Mouse (Mus musculus) heart, embryonic 15.5 days (tissue): ENCODE measurements around the gene Tmem178. TPM values are rescaled to one million over a fixed set of nuclear protein-coding genes. Genes with fewer than 3 reads are reported as not detected.
A peak's percentile ranks its signal among the peaks of the same experiment; 100 is the strongest.

Experiments
- ATAC-seq: fragments of 200-750 bp; cut with Nextera tagmentation; replicated peaks from 2 replicates; pipeline ENCODE4 v1.8.0; 2017; ENCODE audit warnings: low read depth, moderate TSS enrichment; ENCODE audit not compliant: insufficient number of reproducible peaks, insufficient read depth, low FRiP score
- H3K27ac ChIP-seq: fragments of 300-500 bp; sonication (generic); 2 replicates; pipeline ENCODE4 v1.5.1; 2015; ENCODE audit warnings: mild to moderate bottlenecking, inconsistent platforms
- H3K27me3 ChIP-seq: fragments of 300-500 bp; sonication (generic); 2 replicates; pipeline ENCODE4 v1.6.1; 2015; ENCODE audit warnings: inconsistent platforms
- H3K36me3 ChIP-seq: fragments of 300-500 bp; sonication (generic); 2 replicates; pipeline ENCODE4 v1.6.1; 2015; ENCODE audit warnings: mild to moderate bottlenecking, inconsistent platforms
- H3K4me1 ChIP-seq: fragments of 300-500 bp; sonication (generic); replicated peaks from 2 replicates; pipeline ENCODE4 v1.6.1; 2015; ENCODE audit warnings: inconsistent platforms
- H3K4me2 ChIP-seq: fragments of 300-500 bp; sonication (generic); 2 replicates; pipeline ENCODE4 v1.6.1; 2015; ENCODE audit warnings: inconsistent platforms, mild to moderate bottlenecking, moderate library complexity
- H3K4me3 ChIP-seq: fragments of 300-500 bp; sonication (generic); 2 replicates; pipeline ENCODE4 v1.5.1; 2015; ENCODE audit warnings: mild to moderate bottlenecking, inconsistent platforms
- H3K9ac ChIP-seq: fragments of 300-500 bp; sonication (generic); 2 replicates; pipeline ENCODE4 v1.6.1; 2015; ENCODE audit warnings: mild to moderate bottlenecking, inconsistent platforms
- H3K9me3 ChIP-seq: fragments of 300-500 bp; sonication (generic); replicated peaks from 2 replicates; pipeline ENCODE4 v1.6.1; 2016; ENCODE audit warnings: inconsistent platforms
- WGBS: fragments of 180-500 bp; shearing (Covaris S2); methylation state at CpG from one replicate; pipeline ENCODE4 v1.1.7; 2015; ENCODE audit warnings: mixed read lengths; 5-methylcytosine and 5-hydroxymethylcytosine counted together
- polyA plus RNA-seq: library from polyadenylated mRNA; unstranded; fragments of >200 nt; fragmentation: Nextera tagmentation; extraction: Ambion mirVana; gene quantifications from 2 replicates; pipeline ENCODE4 v1.2.1, GENCODE M21; 2015

Gene Tmem178
- polyA plus RNA-seq, 1 experiment from 2014 or later = 5.5 TPM

- H3K4me1 ChIP-seq = peaks cover 15% of the 10 kb centered on the region
- 77% methylated on average over 12 of the region's 12 CpGs for WGBS
- H3K4me3 ChIP-seq = no peak overlapping the region
- H3K9ac ChIP-seq = no peak overlapping the region
- no peak for ATAC-seq
- H3K27me3 ChIP-seq = no peaks in the 10 kb centered on the region
- no peaks in the 10 kb centered on the region for H3K36me3 ChIP-seq
- no peak overlapping the region for H3K4me2 ChIP-seq
- H3K27ac ChIP-seq = no peak overlapping the region
- H3K9me3 ChIP-seq = no peaks in the 10 kb centered on the region
Measured at GRCm38 (mm10) chr17:81001010-81001409, 56.6 kb downstream of the Tmem178 start.

GRCm38 (mm10) chr17:81001647-81002046 is 57.2 kb downstream of the Tmem178 start:
- 90% methylated on average over 4 of the region's 4 CpGs for WGBS
- Histone ChIP-seq H3K9me3 (no peaks in the 10 kb centered on the region), H3K27ac (no peak overlapping the region), H3K9ac (no peak overlapping the region), H3K4me2 (no peak overlapping the region), H3K4me1 (peaks cover 15% of the 10 kb centered on the region), H3K27me3 (no peaks in the 10 kb centered on the region), H3K36me3 (no peaks in the 10 kb centered on the region), H3K4me3 (no peak overlapping the region)
- ATAC-seq = no peak

GRCm38 (mm10) chr17:81002130-81002529 is 57.7 kb downstream of the Tmem178 start:
- H3K4me1 ChIP-seq = peaks cover 15% of the 10 kb centered on the region
- H3K36me3 ChIP-seq = no peaks in the 10 kb centered on the region
- H3K27me3 ChIP-seq = no peaks in the 10 kb centered on the region
- no peak overlapping the region for H3K4me2 ChIP-seq
- no peaks in the 10 kb centered on the region for H3K9me3 ChIP-seq
- no peak overlapping the region for H3K9ac ChIP-seq
- no peak overlapping the region for H3K4me3 ChIP-seq
- ATAC-seq = no peak
- no peak overlapping the region for H3K27ac ChIP-seq
- 77% methylated on average over 5 of the region's 5 CpGs for WGBS

GRCm38 (mm10) chr17:81004454-81004853 is 60.0 kb downstream of the Tmem178 start:
- no peaks in the 10 kb centered on the region for H3K27me3 ChIP-seq
- no peak overlapping the region for H3K27ac ChIP-seq
- H3K9me3 ChIP-seq = no peaks in the 10 kb centered on the region
- H3K4me1 ChIP-seq = peaks cover 15% of the 10 kb centered on the region
- H3K9ac ChIP-seq = no peak overlapping the region
- no peak overlapping the region for H3K4me3 ChIP-seq
- ATAC-seq = no peak
- no peak overlapping the region for H3K4me2 ChIP-seq
- H3K36me3 ChIP-seq = no peaks in the 10 kb centered on the region
- WGBS = 51% methylated on average over 11 of the region's 11 CpGs

- no peaks in the 10 kb centered on the region for H3K27me3 ChIP-seq
- 50% methylated on average over 8 of the region's 8 CpGs for WGBS
- 0 out of 2 replicates have a peak overlapping the region, but pooled peaks have one; percentile 3 for H3K27ac ChIP-seq
- peaks cover 15% of the 10 kb centered on the region for H3K4me1 ChIP-seq
- no peak overlapping the region for H3K4me3 ChIP-seq
- no peak overlapping the region for H3K4me2 ChIP-seq
- no peaks in the 10 kb centered on the region for H3K36me3 ChIP-seq
- H3K9ac ChIP-seq = no peak overlapping the region
- no peak for ATAC-seq
- H3K9me3 ChIP-seq = no peaks in the 10 kb centered on the region
Measured at GRCm38 (mm10) chr17:81005292-81005691, 60.9 kb downstream of the Tmem178 start.

GRCm38 (mm10) chr17:81009112-81009511 is 64.7 kb downstream of the Tmem178 start:
- Histone ChIP-seq H3K27me3 (no peaks in the 10 kb centered on the region), H3K27ac (no peak overlapping the region), H3K4me3 (no peak overlapping the region), H3K9ac (no peak overlapping the region), H3K36me3 (no peaks in the 10 kb centered on the region), H3K4me2 (no peak overlapping the region), H3K9me3 (no peaks in the 10 kb centered on the region), H3K4me1 (peaks cover 24% of the 10 kb centered on the region)
- no peak for ATAC-seq
- WGBS = 79% methylated on average over 10 of the region's 10 CpGs

GRCm38 (mm10) chr17:81010199-81010598 is 65.8 kb downstream of the Tmem178 start:
- Histone ChIP-seq H3K4me1 (peaks cover 14% of the 10 kb centered on the region), H3K4me2 (no peak overlapping the region), H3K27ac (no peak overlapping the region), H3K9me3 (no peaks in the 10 kb centered on the region), H3K4me3 (no peak overlapping the region), H3K9ac (no peak overlapping the region), H3K36me3 (no peaks in the 10 kb centered on the region), H3K27me3 (no peaks in the 10 kb centered on the region)
- ATAC-seq = no peak
- WGBS = 61% methylated on average over 3 of the region's 3 CpGs

GRCm38 (mm10) chr17:81010844-81011685 is 66.6 kb downstream of the Tmem178 start:
- H3K9ac ChIP-seq = no peak overlapping the region
- H3K4me3 ChIP-seq = no peak overlapping the region
- H3K4me2 ChIP-seq = no peak overlapping the region
- H3K9me3 ChIP-seq = no peaks in the 10 kb centered on the region
- WGBS = 43% methylated on average over 18 of the region's 18 CpGs
- no peaks in the 10 kb centered on the region for H3K27me3 ChIP-seq
- 0 out of 2 replicates have a peak overlapping the region, but pooled peaks have one; percentile 2 for H3K27ac ChIP-seq
- peak; percentile 37 for ATAC-seq
- H3K36me3 ChIP-seq = no peaks in the 10 kb centered on the region
- peaks cover 12% of the 10 kb centered on the region; the same call in 1 of the 2 replicates for H3K4me1 ChIP-seq

GRCm38 (mm10) chr17:81015814-81016447 is 71.5 kb downstream of the Tmem178 start:
- H3K36me3 ChIP-seq = no peaks in the 10 kb centered on the region
- no peak overlapping the region for H3K9ac ChIP-seq
- H3K27me3 ChIP-seq = 0 out of 2 replicates have a peak, but pooled peaks cover 3% of the 10 kb centered on the region
- H3K4me3 ChIP-seq = no peak overlapping the region
- H3K27ac ChIP-seq = no peak overlapping the region
- no peak for ATAC-seq
- H3K9me3 ChIP-seq = no peaks in the 10 kb centered on the region
- H3K4me1 ChIP-seq = peaks cover 10% of the 10 kb centered on the region; the same call in 1 of the 2 replicates
- WGBS = 29% methylated on average over 4 of the region's 4 CpGs
- H3K4me2 ChIP-seq = no peak overlapping the region

- Histone ChIP-seq H3K4me2 (no peak overlapping the region), H3K27me3 (0 out of 2 replicates have a peak, but pooled peaks cover 3% of the 10 kb centered on the region), H3K9me3 (no peaks in the 10 kb centered on the region), H3K4me3 (no peak overlapping the region), H3K36me3 (no peaks in the 10 kb centered on the region), H3K9ac (no peak overlapping the region), H3K4me1 (no peaks in the 10 kb centered on the region), H3K27ac (no peak overlapping the region)
- 68% methylated on average over 1 of the region's 1 CpGs for WGBS
- no peak for ATAC-seq
Measured at GRCm38 (mm10) chr17:81017132-81017531, 72.7 kb downstream of the Tmem178 start.

- peaks cover 46% of the 10 kb centered on the region for H3K36me3 ChIP-seq
Measured at GRCm38 (mm10) chr17:81027331-81027730, 82.9 kb downstream of the Tmem178 start.

More at GRCm38 (mm10) chr17:81027331-81027730, 82.9 kb downstream of the Tmem178 start:
- 90% methylated on average over 6 of the region's 6 CpGs for WGBS
- no peak overlapping the region for H3K9ac ChIP-seq
- H3K4me2 ChIP-seq = no peak overlapping the region
- H3K4me3 ChIP-seq = no peak overlapping the region
- H3K27me3 ChIP-seq = no peaks in the 10 kb centered on the region
- H3K4me1 ChIP-seq = no peaks in the 10 kb centered on the region
- no peaks in the 10 kb centered on the region for H3K9me3 ChIP-seq
- no peak for ATAC-seq
- H3K27ac ChIP-seq = no peak overlapping the region
